Mouse (Mus musculus) E14TG2a.4 (cell line): ENCODE data around the gene Npas3.

Experiments used
- CTCF ChIP-seq: conservative IDR thresholded peaks from 2 replicates; pipeline ENCODE4 v1.5.1; 2014; ENCODE audit warnings: low read length
- POU5F1 ChIP-seq: IDR thresholded peaks from 2 replicates; pipeline ENCODE4 v1.6.1; 2014; ENCODE audit warnings: low read length, borderline replicate concordance

GRCm38 (mm10) chr12:53962004-53962403 lies 713.5 kb downstream of the Npas3 start:
- TF ChIP-seq CTCF (no peak), POU5F1 (no peak)
